Mouse (Mus musculus) hindbrain, postnatal 0 days (tissue): ENCODE data around the gene Ms4a6b. TPM values are rescaled to one million over a fixed set of nuclear protein-coding genes. Genes with fewer than 3 reads are reported as not detected.
"Not testable (repeated sequence)": the region's sequence is repeated elsewhere in the genome, so short reads cannot be mapped to it uniquely, and the experiment has no call there.

Source experiments
- ATAC-seq: fragments of 200-750 bp; cut with Nextera tagmentation; 2 replicates; pipeline ENCODE4 v1.8.0; 2017; ENCODE audit warnings: mild to moderate bottlenecking, moderate TSS enrichment, moderate library complexity
- DNase-seq: peaks from one replicate; pipeline ENCODE4 v3.0.0-alpha.2; 2015; ENCODE audit warnings: low spot score
- H3K27ac ChIP-seq: fragments of 300-500 bp; sonication (generic); 2 replicates; pipeline ENCODE4 v1.5.1; 2014; ENCODE audit warnings: mild to moderate bottlenecking
- H3K27me3 ChIP-seq: fragments of 300-500 bp; sonication (generic); 2 replicates; pipeline ENCODE4 v1.6.1; 2014; ENCODE audit warnings: low read length, mixed read lengths; ENCODE audit not compliant: insufficient read depth
- H3K36me3 ChIP-seq: fragments of 300-500 bp; sonication (generic); 2 replicates; pipeline ENCODE4 v1.6.1; 2014; ENCODE audit warnings: low read length, mixed read lengths; ENCODE audit not compliant: insufficient read depth
- H3K4me1 ChIP-seq: fragments of 300-500 bp; sonication (generic); 2 replicates; pipeline ENCODE4 v1.6.1; 2014; ENCODE audit warnings: antibody characterized with exemption, low read length, mixed read lengths; ENCODE audit not compliant: insufficient read depth
- H3K4me2 ChIP-seq: fragments of 300-500 bp; sonication (generic); 2 replicates; pipeline ENCODE4 v1.6.1; 2014; ENCODE audit warnings: low read depth, mild to moderate bottlenecking, low read length, moderate library complexity, mixed read lengths
- H3K4me3 ChIP-seq: fragments of 300-500 bp; sonication (generic); 2 replicates; pipeline ENCODE4 v1.5.1; 2014; ENCODE audit warnings: low read length
- H3K9ac ChIP-seq: fragments of 300-500 bp; sonication (generic); replicated peaks from 2 replicates; pipeline ENCODE4 v1.6.1; 2014; ENCODE audit warnings: mild to moderate bottlenecking, low read length, moderate library complexity, mixed read lengths
- H3K9me3 ChIP-seq: fragments of 300-500 bp; sonication (generic); 2 replicates; pipeline ENCODE4 v1.6.1; 2016; ENCODE audit warnings: low read length, mixed read lengths
- CTCF ChIP-seq: IDR thresholded peaks from 2 replicates; pipeline ENCODE4 v1.5.1; 2016; ENCODE audit warnings: antibody characterized with exemption, control low read depth, low read depth
- WGBS: fragments of 180-500 bp; shearing (Covaris S2); extraction: QIAGEN DNeasy Blood & Tissue Kit; methylation state at CpG from one replicate; pipeline ENCODE4 v1.1.7; 2014; 5-methylcytosine and 5-hydroxymethylcytosine counted together
- polyA plus RNA-seq: library from polyadenylated mRNA; unstranded; fragments of >200 nt; fragmentation: Nextera tagmentation; extraction: Ambion mirVana; gene quantifications from 2 replicates; pipeline ENCODE4 v1.2.1, GENCODE M21; 2015
- total RNA-seq: library from RNA; depleted of rRNA; stranded (reverse); fragments of >200 nt; gene quantifications from 2 replicates; pipeline ENCODE4 v1.2.3, GENCODE M21; 2014; rRNA removed

Ms4a6b gene
- total RNA-seq (3.1 and 8.7 TPM in 2 replicates), polyA plus RNA-seq (2.3 and 2.6 TPM in 2 replicates)

GRCm38 (mm10) chr19:11516246-11516645 is at the start of gene Ms4a6b:
TSS of gene Ms4a6b (plus strand) at chr19:11516512.
- Histone ChIP-seq H3K4me2 (no peak within 1 kb of the TSS), H3K4me3 (no peak within 1 kb of the TSS), H3K4me1 (no peaks in the 10 kb centered on the region), H3K9me3 (no peaks in the 10 kb centered on the region), H3K27me3 (no peaks in the 10 kb centered on the region), H3K36me3 (no peaks in the 10 kb centered on the region), H3K9ac (no peak within 1 kb of the TSS), H3K27ac (no peak within 1 kb of the TSS)
- TF ChIP-seq CTCF: no peak
- DNase-seq: no peak
- ATAC-seq: no peak

DNA sequence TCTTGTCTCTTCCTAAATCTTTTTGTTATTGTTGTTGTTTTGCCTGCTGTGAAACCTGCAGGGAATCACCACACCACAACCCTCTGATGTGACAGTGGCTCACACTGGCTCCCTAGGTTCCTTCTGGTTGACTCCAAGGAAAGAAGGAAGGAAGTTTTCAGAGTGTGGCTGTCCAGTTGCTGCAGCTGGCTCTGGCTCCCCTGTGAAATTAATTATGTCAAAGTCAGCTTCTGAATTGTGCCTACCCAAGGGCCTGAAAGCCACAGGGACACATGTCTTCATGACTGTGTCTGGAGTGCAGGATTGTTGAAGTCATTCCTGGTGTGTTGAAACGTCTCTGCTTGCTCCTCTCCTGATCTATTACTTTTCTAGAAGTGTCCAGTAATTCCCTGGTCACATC is 48.0 kb upstream of the Ms4a6b start:
- not testable (repeated sequence) for ATAC-seq, H3K9ac ChIP-seq, H3K4me2 ChIP-seq, H3K36me3 ChIP-seq, H3K4me3 ChIP-seq, DNase-seq, H3K27ac ChIP-seq, H3K9me3 ChIP-seq, H3K4me1 ChIP-seq, H3K27me3 ChIP-seq
- WGBS: 63% methylated on average over 1 of the region's 1 CpGs

GRCm38 (mm10) chr19:11469215-11469614 is 47.1 kb upstream of the Ms4a6b start, which contains the start of gene Ms4a6c:
TSS of gene Ms4a6c (plus strand) at chr19:11469366.
- H3K4me2 ChIP-seq, H3K9me3 ChIP-seq, H3K4me3 ChIP-seq, ATAC-seq, H3K27me3 ChIP-seq, H3K36me3 ChIP-seq, H3K9ac ChIP-seq, H3K4me1 ChIP-seq, DNase-seq, H3K27ac ChIP-seq: not testable (repeated sequence)
- WGBS: 91% methylated on average over 4 of the region's 4 CpGs

GRCm38 (mm10) chr19:11479714-11480113 is 36.6 kb upstream of the Ms4a6b start:
- H3K4me2 ChIP-seq: no peak overlapping the region
- no peaks in the 10 kb centered on the region for H3K9me3 ChIP-seq
- WGBS: 89% methylated on average over 2 of the region's 2 CpGs

DNA sequence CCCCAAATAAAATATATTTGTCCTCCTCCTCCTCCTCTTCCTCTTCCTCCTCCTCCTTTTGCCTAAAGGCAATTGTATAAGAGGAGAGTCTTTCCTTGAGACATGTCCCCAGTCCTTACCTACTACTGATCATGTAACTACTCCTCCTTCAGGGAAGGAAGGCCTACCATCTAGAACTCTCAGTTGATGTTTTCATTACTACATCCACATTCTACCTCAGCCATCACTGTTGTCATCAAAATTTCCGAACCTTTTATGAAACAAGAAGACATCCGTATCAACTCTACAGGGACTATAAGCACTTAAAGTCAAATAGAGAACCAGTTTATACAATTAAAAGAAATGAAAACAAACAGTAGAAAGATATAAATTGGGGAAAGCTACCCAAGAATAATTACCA is 33.6 kb upstream of the Ms4a6b start:
- Histone ChIP-seq H3K36me3 (no peaks in the 10 kb centered on the region), H3K9ac (no peak overlapping the region), H3K4me2 (no peak overlapping the region), H3K9me3 (no peaks in the 10 kb centered on the region), H3K27ac (no peak overlapping the region), H3K27me3 (no peaks in the 10 kb centered on the region), H3K4me3 (no peak overlapping the region), H3K4me1 (no peaks in the 10 kb centered on the region)
- WGBS: 90% methylated on average over 2 of the region's 2 CpGs
- ATAC-seq: no peak
- no peak for DNase-seq
- TF ChIP-seq CTCF: no peak

More at GRCm38 (mm10) chr19:11479714-11480113, 36.6 kb upstream of the Ms4a6b start:
- Histone ChIP-seq H3K27ac (no peak overlapping the region), H3K4me1 (no peaks in the 10 kb centered on the region), H3K4me3 (no peak overlapping the region), H3K27me3 (no peaks in the 10 kb centered on the region), H3K9ac (no peak overlapping the region), H3K36me3 (no peaks in the 10 kb centered on the region)
- ATAC-seq (no peak), DNase-seq (no peak)
- no peak for TF ChIP-seq CTCF

GRCm38 (mm10) chr19:11483941-11484340 is 32.4 kb upstream of the Ms4a6b start:
- Histone ChIP-seq H3K27me3 (no peaks in the 10 kb centered on the region), H3K36me3 (no peaks in the 10 kb centered on the region), H3K27ac (no peak overlapping the region), H3K4me1 (no peaks in the 10 kb centered on the region), H3K9me3 (no peaks in the 10 kb centered on the region), H3K4me2 (no peak overlapping the region), H3K9ac (no peak overlapping the region), H3K4me3 (no peak overlapping the region)
- ATAC-seq (no peak), DNase-seq (no peak)
- WGBS: 80% methylated on average over 4 of the region's 4 CpGs
- no peak for TF ChIP-seq CTCF

GRCm38 (mm10) chr19:11484388-11484787 is 31.9 kb upstream of the Ms4a6b start:
- Histone ChIP-seq H3K36me3 (no peaks in the 10 kb centered on the region), H3K27ac (no peak overlapping the region), H3K9me3 (no peaks in the 10 kb centered on the region), H3K9ac (no peak overlapping the region), H3K4me2 (no peak overlapping the region), H3K27me3 (no peaks in the 10 kb centered on the region), H3K4me1 (no peaks in the 10 kb centered on the region), H3K4me3 (no peak overlapping the region)
- TF ChIP-seq CTCF: no peak
- 91% methylated on average over 3 of the region's 3 CpGs for WGBS
- DNase-seq (no peak), ATAC-seq (no peak)
